Mouse (Mus musculus) CH12.LX (cell line): ENCODE results near the gene Gm28048. TPM values are rescaled to one million over a fixed set of nuclear protein-coding genes. Genes with fewer than 3 reads are reported as not detected.

Source experiments
- DNase-seq: peaks from one replicate; pipeline ENCODE4 v3.0.0-alpha.2; 2013; ENCODE audit errors: extremely low read depth
- H3K27ac ChIP-seq: 2 replicates; pipeline ENCODE4 v1.5.1; 2012; ENCODE audit warnings: low read depth, mild to moderate bottlenecking, control low read depth, moderate library complexity; ENCODE audit not compliant: insufficient read depth
- H3K27me3 ChIP-seq: replicated peaks from 2 replicates; pipeline ENCODE3; 2012; ENCODE audit warnings: inconsistent platforms
- H3K36me3 ChIP-seq, 2 experiments: replicated peaks in 1 of 2; 2 replicates each; pipeline versions ENCODE3 to v1.6.1; 2012; ENCODE audit warnings: inconsistent platforms in 1 of 2, low read length in 1 of 2, mild to moderate bottlenecking in 1 of 2, mixed read lengths in 1 of 2, moderate library complexity in 1 of 2; ENCODE audit not compliant: control insufficient read depth in 1 of 2, insufficient read depth in 1 of 2
- H3K4me1 ChIP-seq, 2 experiments: 2 replicates each; pipeline ENCODE4 v1.6.1; 2012; ENCODE audit warnings: inconsistent platforms in 1 of 2, moderate library complexity in 1 of 2; ENCODE audit not compliant: insufficient read depth in 2 of 2, control insufficient read depth in 1 of 2
- H3K4me2 ChIP-seq: 2 replicates; pipeline ENCODE4 v1.6.1; 2012; ENCODE audit warnings: low read depth, mild to moderate bottlenecking, control low read depth; ENCODE audit not compliant: poor library complexity, insufficient read depth, severe bottlenecking
- H3K4me3 ChIP-seq, 3 experiments: fragments of 150-350 bp in 1 of 3; sonication (generic) in 1 of 3; replicated peaks in 1 of 3; 2 replicates each; pipeline versions ENCODE3 to v1.5.1; 2011 to 2012; ENCODE audit warnings: low read depth in 2 of 3, low read length in 2 of 3, mild to moderate bottlenecking in 2 of 3, moderate library complexity in 2 of 3, control low read depth in 1 of 3, improper control_type of control experiment in 1 of 3, inconsistent platforms in 1 of 3, mixed read lengths in 1 of 3; ENCODE audit not compliant: poor library complexity in 1 of 3
- H3K79me2 ChIP-seq: replicated peaks from 2 replicates; pipeline ENCODE4 v1.6.1; 2012; ENCODE audit warnings: mild to moderate bottlenecking, moderate library complexity; ENCODE audit not compliant: control insufficient read depth, poor library complexity, insufficient read depth, severe bottlenecking; ENCODE audit errors: extremely low read depth
- H3K9ac ChIP-seq: 2 replicates; pipeline ENCODE4 v1.6.1; 2012; ENCODE audit warnings: low read depth, mild to moderate bottlenecking, control low read depth, moderate library complexity; ENCODE audit not compliant: insufficient read depth
- H3K9me3 ChIP-seq: replicated peaks from 2 replicates; pipeline ENCODE3; 2012; ENCODE audit warnings: low read length, inconsistent platforms, mixed read lengths
- BHLHE40 ChIP-seq: IDR thresholded peaks from 2 replicates; pipeline ENCODE4 v1.6.1; 2011; ENCODE audit warnings: mild to moderate bottlenecking, low read depth, low read length, improper control_type of control experiment
- CTCF ChIP-seq, 2 experiments: IDR thresholded peaks in 1 of 2; conservative IDR thresholded peaks in 1 of 2; 2 replicates each; pipeline ENCODE4 v1.5.1; 2011 to 2012; ENCODE audit warnings: low read depth in 2 of 2, low read length in 2 of 2, improper control_type of control experiment in 1 of 2, inconsistent platforms in 1 of 2, mild to moderate bottlenecking in 1 of 2, moderate library complexity in 1 of 2
- E2F4 ChIP-seq: IDR thresholded peaks from 2 replicates; pipeline ENCODE4 v1.6.1; 2011; ENCODE audit warnings: low read depth, low read length, improper control_type of control experiment; ENCODE audit not compliant: insufficient replicate concordance
- ELF1 ChIP-seq: IDR thresholded peaks from 2 replicates; pipeline ENCODE4 v1.6.1; 2014; ENCODE audit warnings: low read depth, mild to moderate bottlenecking, inconsistent platforms, low read length, improper control_type of control experiment
- EP300 ChIP-seq: IDR thresholded peaks from 2 replicates; pipeline ENCODE4 v1.6.1; 2011; ENCODE audit warnings: low read length, improper control_type of control experiment
- ETS1 ChIP-seq: conservative IDR thresholded peaks from 2 replicates; pipeline ENCODE4 v1.6.1; 2012; ENCODE audit warnings: low read depth, mild to moderate bottlenecking, inconsistent platforms, low read length, improper control_type of control experiment, moderate library complexity
- GABPA ChIP-seq: IDR thresholded peaks from 2 replicates; pipeline ENCODE4 v1.6.1; 2012; ENCODE audit warnings: low read depth, low read length, improper control_type of control experiment, inconsistent platforms; ENCODE audit not compliant: insufficient replicate concordance
- HCFC1 ChIP-seq: IDR thresholded peaks from 2 replicates; pipeline ENCODE4 v1.6.1; 2012; ENCODE audit warnings: low read depth, mild to moderate bottlenecking, inconsistent platforms, low read length, improper control_type of control experiment
- IRF4 ChIP-seq: IDR thresholded peaks from 2 replicates; pipeline ENCODE4 v1.6.1; 2014; ENCODE audit warnings: low read depth, mild to moderate bottlenecking, inconsistent platforms, low read length, improper control_type of control experiment
- JUN ChIP-seq: IDR thresholded peaks from 2 replicates; pipeline ENCODE4 v1.6.1; 2011; ENCODE audit warnings: low read depth, mild to moderate bottlenecking, low read length, improper control_type of control experiment, moderate library complexity; ENCODE audit not compliant: insufficient read depth
- JUND ChIP-seq: conservative IDR thresholded peaks from 2 replicates; pipeline ENCODE4 v1.6.1; 2011; ENCODE audit warnings: low read depth, low read length, improper control_type of control experiment
- KAT2A ChIP-seq: IDR thresholded peaks from 2 replicates; pipeline ENCODE4 v1.6.1; 2012; ENCODE audit warnings: low read length, improper control_type of control experiment, inconsistent platforms; ENCODE audit not compliant: insufficient replicate concordance
- MAX ChIP-seq: IDR thresholded peaks from 2 replicates; pipeline ENCODE4 v1.6.1; 2011; ENCODE audit warnings: low read length, improper control_type of control experiment
- MEF2A ChIP-seq: IDR thresholded peaks from 2 replicates; pipeline ENCODE4 v1.6.1; 2014; ENCODE audit warnings: low read depth, mild to moderate bottlenecking, inconsistent platforms, low read length, improper control_type of control experiment, borderline replicate concordance
- MXI1 ChIP-seq: IDR thresholded peaks from 2 replicates; pipeline ENCODE4 v1.6.1; 2011; ENCODE audit warnings: mild to moderate bottlenecking, low read depth, low read length, improper control_type of control experiment
- NELFE ChIP-seq: IDR thresholded peaks from 2 replicates; pipeline ENCODE4 v1.6.1; 2011; ENCODE audit warnings: low read depth, low read length, improper control_type of control experiment
- NRF1 ChIP-seq: IDR thresholded peaks from 2 replicates; pipeline ENCODE4 v1.6.1; 2014; ENCODE audit warnings: low read depth, mild to moderate bottlenecking, inconsistent platforms, low read length, improper control_type of control experiment, moderate library complexity
- PAX5 ChIP-seq: IDR thresholded peaks from 2 replicates; pipeline ENCODE4 v1.6.1; 2012; ENCODE audit warnings: low read length, inconsistent platforms, mixed read lengths
- POLR2AphosphoS2 ChIP-seq: IDR thresholded peaks from 2 replicates; pipeline ENCODE4 v1.6.1; 2011; ENCODE audit warnings: low read depth, low read length, improper control_type of control experiment
- RAD21 ChIP-seq: IDR thresholded peaks from 2 replicates; pipeline ENCODE4 v1.6.1; 2011; ENCODE audit warnings: low read depth, mild to moderate bottlenecking, low read length, improper control_type of control experiment, moderate library complexity
- SIN3A ChIP-seq: IDR thresholded peaks from 2 replicates; pipeline ENCODE4 v1.6.1; 2012; ENCODE audit warnings: low read length, improper control_type of control experiment, inconsistent platforms
- SMC3 ChIP-seq: IDR thresholded peaks from 2 replicates; pipeline ENCODE4 v1.6.1; 2011; ENCODE audit warnings: low read depth, low read length, improper control_type of control experiment
- TBP ChIP-seq: conservative IDR thresholded peaks from 2 replicates; pipeline ENCODE4 v1.6.1; 2011; ENCODE audit warnings: low read depth, low read length, improper control_type of control experiment
- TCF12 ChIP-seq: IDR thresholded peaks from 2 replicates; pipeline ENCODE4 v1.6.1; 2014; ENCODE audit warnings: low read depth, mild to moderate bottlenecking, inconsistent platforms, low read length, improper control_type of control experiment
- UBTF ChIP-seq: IDR thresholded peaks from 2 replicates; pipeline ENCODE4 v1.6.1; 2012; ENCODE audit warnings: low read depth, mild to moderate bottlenecking, inconsistent platforms, low read length, improper control_type of control experiment, moderate library complexity
- USF1 ChIP-seq: IDR thresholded peaks from 2 replicates; pipeline ENCODE4 v1.6.1; 2014; ENCODE audit warnings: low read depth, mild to moderate bottlenecking, inconsistent platforms, low read length, improper control_type of control experiment
- USF2 ChIP-seq: conservative IDR thresholded peaks from 2 replicates; pipeline ENCODE4 v1.6.1; 2011; ENCODE audit warnings: low read depth, low read length, improper control_type of control experiment
- ZC3H11A ChIP-seq: IDR thresholded peaks from 2 replicates; pipeline ENCODE4 v1.6.1; 2012; ENCODE audit warnings: low read depth, mild to moderate bottlenecking, inconsistent platforms, low read length, improper control_type of control experiment
- ZMIZ1 ChIP-seq: IDR thresholded peaks from 2 replicates; pipeline ENCODE4 v1.6.1; 2012; ENCODE audit warnings: low read depth, mild to moderate bottlenecking, inconsistent platforms, low read length, improper control_type of control experiment
- ZNF384 ChIP-seq: IDR thresholded peaks from 2 replicates; pipeline ENCODE4 v1.6.1; 2012; ENCODE audit warnings: low read depth, low read length, improper control_type of control experiment, inconsistent platforms
- dilution Hi-C: fragments of 300-500 bp; cut with MboI; formaldehyde crosslinking; loops from 2 replicates; pipeline ENCODE4 v1.14.3; 2020; ENCODE audit warnings: low sequenced_read_pairs; ENCODE audit not compliant: extremely low pct_unique_long_range_greater_than_20kb, extremely low pct_ligation_motif_present
- in situ Hi-C: fragments of 300-500 bp; cut with MboI; formaldehyde crosslinking; loops from 3 replicates; pipeline ENCODE4 v1.14.3; 2019; ENCODE audit warnings: low sequenced_read_pairs, low pct_ligation_motif_present, low pct_unique_long_range_greater_than_20kb, mixed read lengths
- polyA plus RNA-seq: library from polyadenylated mRNA; unstranded; fragments of >175 nt; gene quantifications from 2 replicates; pipeline ENCODE4 v1.2.1, GENCODE M21; 2012; ENCODE audit warnings: low read depth; ENCODE audit not compliant: insufficient read length
- total RNA-seq, 2 experiments: library from RNA; depleted of rRNA; stranded (reverse); fragments of 300-350 nt in 1 of 2; fragments of >200 nt in 1 of 2; gene quantifications; 2 replicates each; pipeline ENCODE4 v1.2.3; 2012 to 2014

The Gm28048 gene
- total and polyA plus RNA-seq, 3 experiments = 32.6 to 93.3 (median 59.5) TPM

DNA sequence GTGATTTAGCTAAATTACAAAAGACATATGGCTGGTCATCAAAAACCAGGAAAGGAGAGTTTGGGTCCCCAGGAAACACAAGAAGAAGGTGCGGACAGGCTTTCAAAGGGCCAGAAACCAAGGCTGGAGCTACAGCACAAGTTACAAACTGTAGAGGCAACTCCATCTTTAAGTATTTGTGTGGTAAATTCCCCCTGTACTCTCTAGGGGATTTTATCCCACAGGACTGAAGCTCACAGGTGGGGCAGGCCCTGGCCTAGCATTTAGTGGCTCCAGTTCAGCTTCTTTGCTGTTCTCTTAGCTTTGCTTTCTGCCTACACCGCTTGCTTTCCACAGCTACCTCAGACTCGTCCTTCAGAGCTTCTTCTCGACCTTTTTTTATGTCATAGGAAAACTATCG is 114.2 kb downstream of the Gm28048 start:
- peaks cover 46 to 91% of the 10 kb centered on the region in 2 experiments for H3K4me1 ChIP-seq
- H3K36me3 ChIP-seq = peaks cover 0 to 5% of the 10 kb centered on the region in 2 experiments
- H3K9ac ChIP-seq = no peak overlapping the region
- H3K4me3 ChIP-seq = no peak overlapping the region
- no peak overlapping the region for H3K4me2 ChIP-seq
- no peaks in the 10 kb centered on the region for H3K9me3 ChIP-seq
- TF ChIP-seq ELF1 = no peak
- peak; percentile 59; the same call in 1 of the 2 replicates for TF ChIP-seq ETS1
- no peak for TF ChIP-seq ZMIZ1
- no peak for TF ChIP-seq IRF4
- TF ChIP-seq JUN = no peak
- TF ChIP-seq RAD21 = no peak
- TF ChIP-seq PAX5 = no peak
- no peak for TF ChIP-seq MAX
- TF ChIP-seq TCF12 = peak; percentile 38; the same call in 1 of the 2 replicates
- peak; percentile 63; the same call in 1 of the 2 replicates for TF ChIP-seq EP300
- no peak for TF ChIP-seq E2F4
- no peak for TF ChIP-seq ZNF384
- TF ChIP-seq USF2 = no peak
- no peaks in the 10 kb centered on the region for H3K27me3 ChIP-seq
- in situ Hi-C loops (loop anchor here (5.0 kb wide), 1 partner anchor 65 kb away; no protein-coding TSS in a partner anchor), dilution Hi-C loops (no loop called here)
- H3K79me2 ChIP-seq = no peaks in the 10 kb centered on the region
- H3K27ac ChIP-seq = no peak overlapping the region
- peak; percentile 75 for DNase-seq

DNA sequence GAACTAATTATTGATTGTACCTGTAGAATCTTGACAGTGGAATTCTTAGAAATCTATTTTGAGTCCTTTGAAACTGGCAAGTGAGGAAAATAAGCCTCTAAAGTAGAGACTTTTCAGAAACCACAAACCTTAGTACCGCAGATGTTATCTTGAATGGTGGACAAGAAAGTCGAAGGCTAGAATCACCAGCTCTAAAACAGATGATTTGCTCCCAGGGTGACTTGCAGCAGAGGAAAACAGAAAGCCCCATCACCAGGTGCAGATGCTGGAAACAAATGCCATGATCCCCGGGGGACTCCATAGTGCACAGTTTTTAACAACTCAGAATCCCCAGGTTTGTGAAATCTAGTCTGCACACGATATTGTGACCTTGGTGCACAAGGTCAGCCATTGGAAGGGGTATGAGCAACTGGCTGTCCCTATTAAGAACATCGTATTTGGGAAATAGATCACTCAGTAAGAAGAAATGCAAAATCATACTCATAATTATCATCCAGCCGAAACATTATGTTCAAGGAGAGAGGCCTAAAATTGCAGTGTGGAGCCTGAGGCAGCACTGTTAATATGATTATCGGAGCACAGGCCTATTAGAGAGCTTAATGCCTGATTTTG is 116.1 kb downstream of the Gm28048 start:
- dilution Hi-C loops = no loop called here
- TF ChIP-seq JUN (no peak; the same call in 1 of the 2 replicates), RAD21 (peak; percentile 1), TCF12 (peak; percentile 96), ZNF384 (no peak), HCFC1 (no peak; the same call in 1 of the 2 replicates), KAT2A (no peak), GABPA (no peak), TBP (0 out of 2 replicates have a peak, but pooled peaks have one; percentile 7), NRF1 (no peak), SMC3 (no peak; the same call in 1 of the 2 replicates), POLR2AphosphoS2 (no peak), ZC3H11A (no peak; the same call in 1 of the 2 replicates), JUND (no peak), CTCF (conservative IDR thresholded peaks at IDR 0.05 in 1 of 2, IDR thresholded peaks at IDR 0.05 in 1 of 2; ENCODE audit: low read depth in 2 of 2, low read length in 2 of 2) (no peak), MEF2A (peak; percentile 93), MAX (0 out of 2 replicates have a peak, but pooled peaks have one; percentile 57), UBTF (no peak), ELF1 (0 out of 2 replicates have a peak, but pooled peaks have one; percentile 7), IRF4 (peak; percentile 81), EP300 (peak; percentile 96), BHLHE40 (peak; percentile 81), NELFE (no peak; the same call in 1 of the 2 replicates), USF1 (no peak), SIN3A (peak; percentile 75), MXI1 (peak; percentile 41; the same call in 1 of the 2 replicates)

More for the DNA sequence above, 116.1 kb downstream of the Gm28048 start:
- Histone ChIP-seq H3K79me2 (peaks cover 11% of the 10 kb centered on the region), H3K27ac (no peak overlapping the region; the same call in 1 of the 2 replicates), H3K9me3 (no peaks in the 10 kb centered on the region), H3K9ac (no peak overlapping the region; the same call in 1 of the 2 replicates), H3K4me2 (no peak overlapping the region; the same call in 1 of the 2 replicates), H3K36me3 (peaks cover 0 to 9% of the 10 kb centered on the region in 2 experiments), H3K4me1 (peaks cover 41 to 83% of the 10 kb centered on the region in 2 experiments), H3K4me3 (no peak overlapping the region), H3K27me3 (no peaks in the 10 kb centered on the region)
- peak; percentile 91 for DNase-seq
- in situ Hi-C loops = loop anchor here (5.0 kb wide), 1 partner anchor 67 kb away; no protein-coding TSS in a partner anchor
